In genomic region chr8:87473314-87473713, GRCm38 (mm10) we compare ENCODE assay signal across 9 mouse cellular contexts. TPM values are rescaled to one million over a fixed set of nuclear protein-coding genes. Genes with fewer than 3 reads are reported as not detected.
DNase-seq lines count a peak whose midpoint lies in the region; ATAC-seq and TF ChIP-seq lines count a peak whose summit lies in the region.
"Had no signal": no experiment of that assay in that cellular context is flagged by ENCODE, and none has a peak within 500 bp of the region (broad histone marks: within the 10 kb centered on the region; RNA-seq: fewer than 3 reads in every experiment).

No protein-coding gene starts in this region.

- peaks cover 33% of the 10 kb centered on the region for H3K4me1 ChIP-seq in hindbrain, embryonic 14.5 days (replicated peaks; ENCODE audit: control insufficient read depth, insufficient read depth, low read length)
- H3K4me1 ChIP-seq in liver, postnatal 0 days (ENCODE audit: insufficient read depth) = peaks cover 13% of the 10 kb centered on the region

- no peak for DNase-seq in gastrocnemius, adult 2 months
- no peak for DNase-seq in gastrocnemius, adult 18-20 months (ENCODE audit: low spot score)
- DNase-seq in thymus, postnatal 4 days = peak; percentile 17
- no peak for DNase-seq in thymus, postnatal 10 days (ENCODE audit: low spot score in 2 of 2)
- DNase-seq in hindbrain, embryonic 14.5 days (ENCODE audit: low spot score) = no peak
- DNase-seq in liver, postnatal 0 days = peak; percentile 18
- no peak for DNase-seq in natural killer cell, adult 2 months (ENCODE audit: low spot score in 2 of 2)
- DNase-seq in urinary bladder, postnatal 10 days (ENCODE audit: low spot score) = no peak

- peak overlapping the region; percentile 59 for H3K9ac ChIP-seq in hindbrain, embryonic 14.5 days
- H3K9ac ChIP-seq in liver, postnatal 0 days (replicated peaks) = no peak overlapping the region

- ATAC-seq in hindbrain, embryonic 14.5 days (ENCODE audit: low FRiP score) = no peak
- ATAC-seq in liver, postnatal 0 days = no peak

- WGBS in hindbrain, embryonic 14.5 days = under 1% methylated on average over 29 of the region's 30 CpGs
- WGBS in liver, postnatal 0 days (ENCODE audit: insufficient replicate concordance) = 2% methylated on average over 30 of the region's 30 CpGs

- H3K4me2 ChIP-seq in hindbrain, embryonic 14.5 days (replicated peaks) = peak overlapping the region; percentile 84
- peak overlapping the region; percentile 71 for H3K4me2 ChIP-seq in liver, postnatal 0 days (ENCODE audit: low read depth, low read length)

- H3K36me3 ChIP-seq in hindbrain, embryonic 14.5 days (replicated peaks; ENCODE audit: control insufficient read depth, insufficient read depth) = no peaks in the 10 kb centered on the region
- H3K36me3 ChIP-seq in liver, postnatal 0 days (replicated peaks; ENCODE audit: insufficient read depth, low read length) = no peaks in the 10 kb centered on the region

- no peak overlapping the region for H3K27ac ChIP-seq in gastrocnemius, adult 2 months
- H3K27ac ChIP-seq in hindbrain, embryonic 14.5 days = peak overlapping the region; percentile 66
- H3K27ac ChIP-seq in liver, postnatal 0 days (ENCODE audit: low read depth) = no peak overlapping the region

- intact Hi-C loops in gastrocnemius, adult 2 months (cut with DNase I) = loop anchor here (10.0 kb wide), 1 partner anchor 539 kb away; no protein-coding TSS in a partner anchor

- peaks cover 47% of the 10 kb centered on the region for H3K27me3 ChIP-seq in hindbrain, embryonic 14.5 days (ENCODE audit: control insufficient read depth, insufficient read depth, low read length)
- H3K27me3 ChIP-seq in liver, postnatal 0 days (ENCODE audit: insufficient read depth, low read length) = peaks cover 81% of the 10 kb centered on the region

- peak overlapping the region; percentile 77 for H3K4me3 ChIP-seq in gastrocnemius, adult 2 months
- H3K4me3 ChIP-seq in hindbrain, embryonic 14.5 days (replicated peaks; ENCODE audit: low read length) = peak overlapping the region; percentile 71
- H3K4me3 ChIP-seq in liver, postnatal 0 days (ENCODE audit: low read depth, low read length) = peak overlapping the region; percentile 46

- TF ChIP-seq CTCF in gastrocnemius, adult 2 months (IDR thresholded peaks at IDR 0.05) = no peak
- no peak for TF ChIP-seq CTCF in liver, postnatal 0 days (IDR thresholded peaks at IDR 0.05; ENCODE audit: low read depth)

- H3K9me3 ChIP-seq in hindbrain, embryonic 14.5 days (ENCODE audit: control insufficient read depth, low read length) = no peaks in the 10 kb centered on the region
- no peaks in the 10 kb centered on the region for H3K9me3 ChIP-seq in liver, postnatal 0 days (ENCODE audit: low read length)

- no peak for TF ChIP-seq EP300 in liver, postnatal 0 days (IDR thresholded peaks at IDR 0.05; ENCODE audit: low read depth)

RNA-seq across cellular contexts. Expression of gene Cbln1, which starts 0.9 kb away (rescaled TPM):
- total RNA-seq in gastrocnemius, adult 2 months (2021) = not detected
- total RNA-seq in gastrocnemius, adult 18-20 months (2021) = not detected
- polyA plus RNA-seq in hindbrain, embryonic 14.5 days (2014; fragmentation: Nextera tagmentation; extraction: Ambion mirVana) = 37.4 and 38.0 TPM in 2 replicates
- not detected in 2 replicates for polyA plus RNA-seq in liver, postnatal 0 days (2015; fragmentation: Nextera tagmentation; extraction: Ambion mirVana)
- total RNA-seq: hematopoietic stem cell, adult 5-6 weeks had no signal

Comparison
In these comparisons a context has a peak if more than half of its experiments do, and no peak if none do; other contexts are left out.
1. DNase-seq: peak in thymus, postnatal 4 days (single experiment) and liver, postnatal 0 days (single experiment); none in gastrocnemius, adult 2 months (single experiment), gastrocnemius, adult 18-20 months (single experiment), thymus, postnatal 10 days (0 of 2), hindbrain, embryonic 14.5 days (single experiment), natural killer cell, adult 2 months (0 of 2) and urinary bladder, postnatal 10 days (single experiment).
2. Peak in every context shown above with its lines, with median percentiles within 50 percentile points of each other: H3K4me3 ChIP-seq.